Mouse (Mus musculus) midbrain, embryonic 13.5 days (tissue): Measurements from ENCODE around the gene Stmnd1. TPM values are rescaled to one million over a fixed set of nuclear protein-coding genes. Genes with fewer than 3 reads are reported as not detected.
"Not testable (repeated sequence)": the region's sequence is repeated elsewhere in the genome, so short reads cannot be mapped to it uniquely, and the experiment has no call there.

ENCODE experiments used
- ATAC-seq: fragments of 200-750 bp; cut with Nextera tagmentation; 2 replicates; pipeline ENCODE4 v1.8.0; 2017; ENCODE audit warnings: mild to moderate bottlenecking, moderate TSS enrichment, moderate library complexity
- H3K27ac ChIP-seq: fragments of 300-500 bp; sonication (generic); 2 replicates; pipeline ENCODE4 v1.5.1; 2015; ENCODE audit warnings: inconsistent platforms, mild to moderate bottlenecking, moderate library complexity
- H3K27me3 ChIP-seq: fragments of 300-500 bp; sonication (generic); 2 replicates; pipeline ENCODE4 v1.6.1; 2015; ENCODE audit warnings: mild to moderate bottlenecking, inconsistent platforms
- H3K36me3 ChIP-seq: fragments of 300-500 bp; sonication (generic); 2 replicates; pipeline ENCODE4 v1.6.1; 2015; ENCODE audit warnings: mild to moderate bottlenecking, inconsistent platforms
- H3K4me1 ChIP-seq: fragments of 300-500 bp; sonication (generic); replicated peaks from 2 replicates; pipeline ENCODE4 v1.6.1; 2015; ENCODE audit warnings: inconsistent platforms
- H3K4me2 ChIP-seq: fragments of 300-500 bp; sonication (generic); replicated peaks from 2 replicates; pipeline ENCODE4 v1.6.1; 2015; ENCODE audit warnings: moderate library complexity, mild to moderate bottlenecking, inconsistent platforms
- H3K4me3 ChIP-seq: fragments of 300-500 bp; sonication (generic); replicated peaks from 2 replicates; pipeline ENCODE4 v1.5.1; 2015; ENCODE audit warnings: mild to moderate bottlenecking, inconsistent platforms
- H3K9ac ChIP-seq: fragments of 300-500 bp; sonication (generic); replicated peaks from 2 replicates; pipeline ENCODE4 v1.6.1; 2015; ENCODE audit warnings: mild to moderate bottlenecking, inconsistent platforms
- H3K9me3 ChIP-seq: fragments of 300-500 bp; sonication (generic); 2 replicates; pipeline ENCODE4 v1.6.1; 2016; ENCODE audit warnings: mild to moderate bottlenecking, inconsistent platforms
- WGBS: fragments of 180-500 bp; shearing (Covaris S2); methylation state at CpG from one replicate; pipeline ENCODE4 v1.1.7; 2015; 5-methylcytosine and 5-hydroxymethylcytosine counted together
- polyA plus RNA-seq: library from polyadenylated mRNA; unstranded; fragments of >200 nt; fragmentation: Nextera tagmentation; extraction: Ambion mirVana; gene quantifications from 2 replicates; pipeline ENCODE4 v1.2.1, GENCODE M21; 2015

Gene Stmnd1
- polyA plus RNA-seq, 1 experiment from 2014 or later, result not detected

- WGBS, result 53% methylated on average over 10 of the region's 10 CpGs
- H3K36me3 ChIP-seq, result no peaks in the 10 kb centered on the region
- no peak overlapping the region for H3K27ac ChIP-seq
- ATAC-seq, result no peak
- no peak overlapping the region for H3K9ac ChIP-seq
- no peaks in the 10 kb centered on the region for H3K27me3 ChIP-seq
- H3K4me2 ChIP-seq, result no peak overlapping the region
- no peaks in the 10 kb centered on the region for H3K4me1 ChIP-seq
- H3K4me3 ChIP-seq, result no peak overlapping the region
- H3K9me3 ChIP-seq, result no peaks in the 10 kb centered on the region
Observed at GRCm38 (mm10) chr13:46310790-46311189, 37.3 kb downstream of the Stmnd1 start.

GRCm38 (mm10) chr13:46313176-46313575, 39.7 kb downstream of the Stmnd1 start:
- no peak overlapping the region for H3K4me3 ChIP-seq
- no peaks in the 10 kb centered on the region for H3K4me1 ChIP-seq
- H3K27me3 ChIP-seq, result no peaks in the 10 kb centered on the region
- no peak overlapping the region for H3K4me2 ChIP-seq
- no peak for ATAC-seq
- H3K27ac ChIP-seq, result no peak overlapping the region
- H3K9me3 ChIP-seq, result no peaks in the 10 kb centered on the region
- 88% methylated on average over 5 of the region's 5 CpGs for WGBS
- no peak overlapping the region for H3K9ac ChIP-seq
- no peaks in the 10 kb centered on the region for H3K36me3 ChIP-seq

GRCm38 (mm10) chr13:46315165-46315564, 41.6 kb downstream of the Stmnd1 start:
- no peaks in the 10 kb centered on the region for H3K4me1 ChIP-seq
- no peak overlapping the region for H3K4me2 ChIP-seq
- H3K9ac ChIP-seq, result no peak overlapping the region
- ATAC-seq, result no peak
- no peak overlapping the region for H3K4me3 ChIP-seq
- no peaks in the 10 kb centered on the region for H3K27me3 ChIP-seq
- no peak overlapping the region for H3K27ac ChIP-seq
- WGBS, result 83% methylated on average over 7 of the region's 7 CpGs
- no peaks in the 10 kb centered on the region for H3K9me3 ChIP-seq
- H3K36me3 ChIP-seq, result no peaks in the 10 kb centered on the region

GRCm38 (mm10) chr13:46326351-46326985, 52.9 kb downstream of the Stmnd1 start:
- no peak overlapping the region for H3K27ac ChIP-seq
- no peak overlapping the region for H3K4me2 ChIP-seq
- H3K4me1 ChIP-seq, result no peaks in the 10 kb centered on the region
- H3K9ac ChIP-seq, result no peak overlapping the region
- no peak for ATAC-seq
- H3K4me3 ChIP-seq, result no peak overlapping the region
- WGBS, result 83% methylated on average over 4 of the region's 4 CpGs
- H3K36me3 ChIP-seq, result no peaks in the 10 kb centered on the region
- H3K9me3 ChIP-seq, result no peaks in the 10 kb centered on the region
- no peaks in the 10 kb centered on the region for H3K27me3 ChIP-seq

- no peak overlapping the region for H3K4me3 ChIP-seq
- no peaks in the 10 kb centered on the region for H3K9me3 ChIP-seq
- 79% methylated on average over 6 of the region's 6 CpGs for WGBS
- peak; percentile 63; the same call in 1 of the 2 replicates for ATAC-seq
- H3K27ac ChIP-seq, result no peak overlapping the region
- H3K27me3 ChIP-seq, result no peaks in the 10 kb centered on the region
- H3K4me1 ChIP-seq, result 0 out of 2 replicates have a peak, but pooled peaks cover 3% of the 10 kb centered on the region
- no peak overlapping the region for H3K9ac ChIP-seq
- no peak overlapping the region for H3K4me2 ChIP-seq
- no peaks in the 10 kb centered on the region for H3K36me3 ChIP-seq
Observed at GRCm38 (mm10) chr13:46335020-46335419, 61.5 kb downstream of the Stmnd1 start.

GRCm38 (mm10) chr13:46336281-46336680, 62.8 kb downstream of the Stmnd1 start:
- H3K4me2 ChIP-seq, H3K4me3 ChIP-seq, H3K9ac ChIP-seq, H3K36me3 ChIP-seq, H3K27ac ChIP-seq, H3K4me1 ChIP-seq, ATAC-seq, H3K9me3 ChIP-seq, H3K27me3 ChIP-seq: not testable (repeated sequence)
- 67% methylated on average over 1 of the region's 1 CpGs for WGBS

- no peak for ATAC-seq
- WGBS, result 76% methylated on average over 2 of the region's 2 CpGs
- Histone ChIP-seq H3K9ac (no peak overlapping the region), H3K4me1 (0 out of 2 replicates have a peak, but pooled peaks cover 3% of the 10 kb centered on the region), H3K4me3 (no peak overlapping the region), H3K4me2 (no peak overlapping the region), H3K36me3 (no peaks in the 10 kb centered on the region), H3K9me3 (no peaks in the 10 kb centered on the region), H3K27ac (no peak overlapping the region), H3K27me3 (no peaks in the 10 kb centered on the region)
Observed at GRCm38 (mm10) chr13:46337791-46338190, 64.3 kb downstream of the Stmnd1 start.

- H3K4me2 ChIP-seq, result no peak overlapping the region
- H3K27me3 ChIP-seq, result no peaks in the 10 kb centered on the region
- 0 out of 2 replicates have a peak, but pooled peaks cover 2% of the 10 kb centered on the region for H3K4me1 ChIP-seq
- H3K4me3 ChIP-seq, result no peak overlapping the region
- H3K9me3 ChIP-seq, result no peaks in the 10 kb centered on the region
- 89% methylated on average over 4 of the region's 4 CpGs for WGBS
- no peak for ATAC-seq
- H3K36me3 ChIP-seq, result no peaks in the 10 kb centered on the region
- H3K9ac ChIP-seq, result no peak overlapping the region
- no peak overlapping the region for H3K27ac ChIP-seq
Observed at GRCm38 (mm10) chr13:46339954-46340353, 66.4 kb downstream of the Stmnd1 start.

- Histone ChIP-seq H3K36me3 (no peaks in the 10 kb centered on the region), H3K9me3 (no peaks in the 10 kb centered on the region), H3K9ac (no peak overlapping the region), H3K27ac (no peak overlapping the region), H3K4me1 (no peaks in the 10 kb centered on the region), H3K4me2 (no peak overlapping the region), H3K4me3 (no peak overlapping the region), H3K27me3 (no peaks in the 10 kb centered on the region)
- WGBS, result 97% methylated on average over 8 of the region's 8 CpGs
- ATAC-seq, result no peak
Observed at GRCm38 (mm10) chr13:46340583-46340982, 67.1 kb downstream of the Stmnd1 start.

GRCm38 (mm10) chr13:46341419-46341818, 67.9 kb downstream of the Stmnd1 start:
- Histone ChIP-seq H3K9ac (no peak overlapping the region), H3K27ac (no peak overlapping the region), H3K27me3 (no peaks in the 10 kb centered on the region), H3K4me2 (no peak overlapping the region), H3K4me3 (no peak overlapping the region), H3K9me3 (no peaks in the 10 kb centered on the region), H3K36me3 (no peaks in the 10 kb centered on the region), H3K4me1 (no peaks in the 10 kb centered on the region)
- ATAC-seq, result no peak
- WGBS, result 92% methylated on average over 5 of the region's 5 CpGs

- Histone ChIP-seq H3K27me3 (no peaks in the 10 kb centered on the region), H3K9ac (no peak overlapping the region), H3K4me1 (no peaks in the 10 kb centered on the region), H3K9me3 (no peaks in the 10 kb centered on the region), H3K36me3 (no peaks in the 10 kb centered on the region), H3K4me2 (no peak overlapping the region), H3K27ac (no peak overlapping the region), H3K4me3 (no peak overlapping the region)
- WGBS, result 79% methylated on average over 7 of the region's 7 CpGs
- ATAC-seq, result no peak
Observed at GRCm38 (mm10) chr13:46343226-46343625, 69.7 kb downstream of the Stmnd1 start.

- Histone ChIP-seq H3K4me2 (no peak overlapping the region), H3K9me3 (no peaks in the 10 kb centered on the region), H3K27ac (no peak overlapping the region), H3K9ac (no peak overlapping the region), H3K4me1 (0 out of 2 replicates have a peak, but pooled peaks cover 3% of the 10 kb centered on the region), H3K4me3 (no peak overlapping the region), H3K36me3 (no peaks in the 10 kb centered on the region), H3K27me3 (no peaks in the 10 kb centered on the region)
- 89% methylated on average over 10 of the region's 10 CpGs for WGBS
- ATAC-seq, result no peak
Observed at GRCm38 (mm10) chr13:46346830-46347512, 73.5 kb downstream of the Stmnd1 start.
